Mouse (Mus musculus) lung, postnatal 0 days (tissue): Measurements from ENCODE around the gene Nab1.

ENCODE experiments used
- CTCF ChIP-seq: IDR thresholded peaks from 2 replicates; pipeline ENCODE4 v1.5.1; 2016; ENCODE audit warnings: antibody characterized with exemption, mild to moderate bottlenecking
- EP300 ChIP-seq: IDR thresholded peaks from 2 replicates; pipeline ENCODE4 v1.6.1; 2016; ENCODE audit warnings: antibody characterized with exemption, mild to moderate bottlenecking, control low read depth

DNA sequence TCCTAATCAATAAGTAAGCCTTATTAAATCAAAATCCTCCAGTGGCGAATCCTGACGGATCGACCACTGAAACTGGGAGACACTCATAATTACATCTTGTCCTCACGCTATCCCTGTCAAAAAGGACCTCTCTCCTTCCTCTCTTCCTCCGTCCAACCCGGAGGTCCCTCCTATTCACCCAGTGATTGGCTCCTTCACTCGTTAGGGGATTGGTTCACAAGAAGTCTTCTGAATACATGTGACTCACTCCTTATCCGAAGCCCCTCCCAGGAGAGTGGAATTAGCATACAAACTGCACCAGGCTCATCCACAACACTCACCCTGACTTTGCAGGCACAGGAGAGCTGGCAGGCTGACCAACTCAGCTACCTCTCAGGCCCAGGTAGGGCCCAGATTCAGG is 68.7 kb downstream of the Nab1 start:
- TF ChIP-seq CTCF (no peak), EP300 (no peak)
